In the genomic region with DNA sequence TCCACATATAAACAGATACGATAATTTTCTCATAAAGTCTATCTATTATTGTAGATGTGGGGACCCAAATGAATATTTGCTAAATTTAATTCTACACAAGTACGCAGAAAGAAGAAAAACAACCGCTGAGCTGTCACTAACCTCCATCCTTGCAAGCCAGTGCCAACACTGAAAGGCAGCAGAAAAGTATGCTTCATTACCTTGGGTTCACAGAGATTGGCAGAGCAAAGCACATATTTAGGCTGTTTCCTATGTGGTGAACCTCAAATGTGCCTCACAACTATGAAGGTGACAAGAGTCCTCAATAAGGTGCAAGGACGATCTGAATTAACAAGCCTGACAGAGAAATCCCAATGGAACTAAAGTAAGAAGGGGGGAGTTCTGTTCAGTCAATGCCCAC, we compare ENCODE assay signal across 15 mouse cellular contexts.
"Had no signal": no experiment of that assay in that cellular context is flagged by ENCODE, and none has a peak within 500 bp of the region (broad histone marks: within the 10 kb centered on the region; RNA-seq: fewer than 3 reads in every experiment).

No protein-coding gene starts in this region.

- H3K9me3 ChIP-seq: limb, embryonic 10.5 days; liver, embryonic 12.5 days; liver, embryonic 15.5 days; lung, embryonic 15.5 days; megakaryocyte, embryonic 14.5 days; midbrain, embryonic 10.5 days; midbrain, embryonic 13.5 days had no signal

- H3K4me2 ChIP-seq: limb, embryonic 13.5 days; liver, embryonic 12.5 days; liver, embryonic 15.5 days; lung, embryonic 15.5 days; midbrain, embryonic 13.5 days had no signal

- H3K27ac ChIP-seq: limb, embryonic 10.5 days; limb, embryonic 13.5 days; liver, embryonic 12.5 days; liver, embryonic 15.5 days; lung, embryonic 15.5 days; midbrain, embryonic 10.5 days; midbrain, embryonic 13.5 days had no signal

- H3K36me3 ChIP-seq: limb, embryonic 10.5 days; limb, embryonic 13.5 days; liver, embryonic 12.5 days; liver, embryonic 15.5 days; lung, embryonic 15.5 days; midbrain, embryonic 10.5 days; midbrain, embryonic 13.5 days had no signal

- H3K4me3 ChIP-seq: limb, embryonic 10.5 days; limb, embryonic 13.5 days; liver, embryonic 12.5 days; liver, embryonic 15.5 days; lung, embryonic 15.5 days; megakaryocyte, embryonic 14.5 days; midbrain, embryonic 10.5 days; midbrain, embryonic 13.5 days had no signal

- DNase-seq: kidney, postnatal 10 days; liver; lung, adult 18-20 months; lung, postnatal 10 days; lung, postnatal 36 days; thymus, adult 18-20 months; thymus, postnatal 36 days had no signal

- H3K4me1 ChIP-seq: limb, embryonic 10.5 days; limb, embryonic 13.5 days; liver, embryonic 12.5 days; liver, embryonic 15.5 days; lung, embryonic 15.5 days; megakaryocyte, embryonic 14.5 days; midbrain, embryonic 10.5 days; midbrain, embryonic 13.5 days had no signal

- ATAC-seq: liver, embryonic 12.5 days; midbrain, embryonic 13.5 days had no signal

- H3K27me3 ChIP-seq: limb, embryonic 13.5 days; liver, embryonic 12.5 days; liver, embryonic 15.5 days; lung, embryonic 15.5 days; megakaryocyte, embryonic 14.5 days; midbrain, embryonic 13.5 days had no signal

- H3K9ac ChIP-seq: limb, embryonic 13.5 days; liver, embryonic 12.5 days; liver, embryonic 15.5 days; lung, embryonic 15.5 days; midbrain, embryonic 13.5 days had no signal
